Mouse (Mus musculus) heart, embryonic 11.5 days (tissue): ENCODE measurements around the gene Gna11. TPM values are rescaled to one million over a fixed set of nuclear protein-coding genes. Genes with fewer than 3 reads are reported as not detected.

Experiments used
- ATAC-seq: fragments of 200-750 bp; cut with Nextera tagmentation; replicated peaks from 2 replicates; pipeline ENCODE4 v1.8.0; 2017; ENCODE audit warnings: moderate library complexity; ENCODE audit not compliant: insufficient number of reproducible peaks, low FRiP score, low TSS enrichment
- H3K27ac ChIP-seq: fragments of 300-500 bp; sonication (generic); 2 replicates; pipeline ENCODE4 v1.5.1; 2014; ENCODE audit warnings: mild to moderate bottlenecking, low read depth, low read length
- H3K27me3 ChIP-seq: fragments of 300-500 bp; sonication (generic); 2 replicates; pipeline ENCODE4 v1.6.1; 2014; ENCODE audit warnings: mild to moderate bottlenecking, low read length, mixed read lengths; ENCODE audit not compliant: control insufficient read depth, insufficient read depth
- H3K36me3 ChIP-seq: fragments of 300-500 bp; sonication (generic); 2 replicates; pipeline ENCODE4 v1.6.1; 2014; ENCODE audit warnings: mild to moderate bottlenecking, low read length, moderate library complexity, mixed read lengths; ENCODE audit not compliant: control insufficient read depth, insufficient read depth
- H3K4me1 ChIP-seq: fragments of 300-500 bp; sonication (generic); 2 replicates; pipeline ENCODE4 v1.6.1; 2014; ENCODE audit warnings: low read length; ENCODE audit not compliant: control insufficient read depth, insufficient read depth
- H3K4me2 ChIP-seq: fragments of 300-500 bp; sonication (generic); 2 replicates; pipeline ENCODE4 v1.6.1; 2014; ENCODE audit warnings: mild to moderate bottlenecking, moderate library complexity
- H3K4me3 ChIP-seq: fragments of 300-500 bp; sonication (generic); 2 replicates; pipeline ENCODE4 v1.5.1; 2014; ENCODE audit warnings: low read depth, low read length
- H3K9ac ChIP-seq: fragments of 300-500 bp; sonication (generic); 2 replicates; pipeline ENCODE4 v1.6.1; 2014; ENCODE audit warnings: mild to moderate bottlenecking, low read depth, low read length, moderate library complexity
- H3K9me3 ChIP-seq: fragments of 300-500 bp; sonication (generic); replicated peaks from 2 replicates; pipeline ENCODE4 v1.6.1; 2016; ENCODE audit warnings: low read length; ENCODE audit not compliant: control insufficient read depth
- WGBS: fragments of 180-500 bp; shearing (Covaris S2); extraction: QIAGEN DNeasy Blood & Tissue Kit; methylation state at CpG from one replicate; pipeline ENCODE4 v1.1.7; 2014; ENCODE audit not compliant: insufficient replicate concordance; 5-methylcytosine and 5-hydroxymethylcytosine counted together
- polyA plus RNA-seq: library from polyadenylated mRNA; unstranded; fragments of >200 nt; fragmentation: Nextera tagmentation; extraction: Ambion mirVana; gene quantifications from 2 replicates; pipeline ENCODE4 v1.2.1, GENCODE M21; 2014

The Gna11 gene
- polyA plus RNA-seq, 1 experiment from 2014 or later: 55.5 TPM

GRCm38 (mm10) chr10:81494260-81495041 is 50.5 kb downstream of the Gna11 start:
- Histone ChIP-seq H3K9me3 (no peaks in the 10 kb centered on the region), H3K9ac (peak overlapping the region; percentile 91), H3K36me3 (peaks cover 29% of the 10 kb centered on the region), H3K4me3 (peak overlapping the region; percentile 90), H3K4me1 (peaks cover 16% of the 10 kb centered on the region), H3K27me3 (no peaks in the 10 kb centered on the region), H3K27ac (no peak overlapping the region), H3K4me2 (peak overlapping the region; percentile 98)
- WGBS: 88% methylated on average over 11 of the region's 11 CpGs
- no peak for ATAC-seq

- no peak for ATAC-seq
- WGBS: 84% methylated on average over 8 of the region's 8 CpGs
- H3K27me3 ChIP-seq: no peaks in the 10 kb centered on the region
- H3K9ac ChIP-seq: no peak overlapping the region; the same call in 1 of the 2 replicates
- peaks cover 36% of the 10 kb centered on the region for H3K36me3 ChIP-seq
- H3K4me2 ChIP-seq: no peak overlapping the region
- H3K9me3 ChIP-seq: no peaks in the 10 kb centered on the region
- H3K27ac ChIP-seq: no peak overlapping the region
- peaks cover 16% of the 10 kb centered on the region for H3K4me1 ChIP-seq
- H3K4me3 ChIP-seq: no peak overlapping the region
These were observed 51.3 kb downstream of the Gna11 start for GRCm38 (mm10) chr10:81493601-81494220.

- Histone ChIP-seq H3K9ac (no peak overlapping the region), H3K4me1 (peaks cover 16% of the 10 kb centered on the region), H3K27ac (no peak overlapping the region), H3K4me2 (no peak overlapping the region), H3K27me3 (no peaks in the 10 kb centered on the region), H3K4me3 (no peak overlapping the region), H3K9me3 (no peaks in the 10 kb centered on the region), H3K36me3 (peaks cover 42% of the 10 kb centered on the region)
- no peak for ATAC-seq
- WGBS: 90% methylated on average over 11 of the region's 11 CpGs
These were observed 52.3 kb downstream of the Gna11 start for GRCm38 (mm10) chr10:81492606-81493240.

GRCm38 (mm10) chr10:81491018-81491417 is 54.0 kb downstream of the Gna11 start:
- WGBS: 91% methylated on average over 9 of the region's 9 CpGs
- Histone ChIP-seq H3K36me3 (peaks cover 53% of the 10 kb centered on the region), H3K4me1 (peaks cover 16% of the 10 kb centered on the region), H3K27ac (no peak overlapping the region), H3K9ac (no peak overlapping the region), H3K4me3 (no peak overlapping the region), H3K9me3 (no peaks in the 10 kb centered on the region), H3K4me2 (no peak overlapping the region), H3K27me3 (no peaks in the 10 kb centered on the region)
- no peak for ATAC-seq

- H3K4me1 ChIP-seq: peaks cover 10% of the 10 kb centered on the region
- no peak for ATAC-seq
- WGBS: 89% methylated on average over 14 of the region's 14 CpGs
These were observed 55.0 kb downstream of the Gna11 start for GRCm38 (mm10) chr10:81489941-81490340.

GRCm38 (mm10) chr10:81488081-81488480 is 56.9 kb downstream of the Gna11 start:
- ATAC-seq: no peak
- no peak overlapping the region for H3K4me2 ChIP-seq
- no peak overlapping the region for H3K4me3 ChIP-seq
- 63% methylated on average over 11 of the region's 11 CpGs for WGBS
- no peak overlapping the region for H3K9ac ChIP-seq
- no peaks in the 10 kb centered on the region for H3K9me3 ChIP-seq
- H3K36me3 ChIP-seq: peaks cover 50% of the 10 kb centered on the region
- H3K4me1 ChIP-seq: no peaks in the 10 kb centered on the region
- no peaks in the 10 kb centered on the region for H3K27me3 ChIP-seq
- H3K27ac ChIP-seq: no peak overlapping the region

More at GRCm38 (mm10) chr10:81489941-81490340, 55.0 kb downstream of the Gna11 start:
- Histone ChIP-seq H3K4me2 (no peak overlapping the region), H3K27ac (no peak overlapping the region), H3K9me3 (no peaks in the 10 kb centered on the region), H3K36me3 (peaks cover 53% of the 10 kb centered on the region), H3K4me3 (no peak overlapping the region), H3K27me3 (no peaks in the 10 kb centered on the region), H3K9ac (no peak overlapping the region)

- no peak overlapping the region for H3K27ac ChIP-seq
- H3K27me3 ChIP-seq: peaks cover 14% of the 10 kb centered on the region
- ATAC-seq: no peak
- peaks cover 39% of the 10 kb centered on the region for H3K36me3 ChIP-seq
- H3K4me1 ChIP-seq: peaks cover 6% of the 10 kb centered on the region; the same call in 1 of the 2 replicates
- no peak overlapping the region for H3K4me2 ChIP-seq
- H3K9me3 ChIP-seq: no peaks in the 10 kb centered on the region
- H3K9ac ChIP-seq: no peak overlapping the region
- H3K4me3 ChIP-seq: no peak overlapping the region
- 87% methylated on average over 10 of the region's 10 CpGs for WGBS
These were observed 58.5 kb downstream of the Gna11 start for GRCm38 (mm10) chr10:81486496-81486895.

- ATAC-seq: no peak
- H3K27ac ChIP-seq: no peak overlapping the region
- no peak overlapping the region for H3K4me3 ChIP-seq
- peaks cover 29% of the 10 kb centered on the region for H3K36me3 ChIP-seq
- WGBS: 70% methylated on average over 7 of the region's 7 CpGs
- H3K4me1 ChIP-seq: peaks cover 6% of the 10 kb centered on the region; the same call in 1 of the 2 replicates
- H3K4me2 ChIP-seq: no peak overlapping the region
- H3K9ac ChIP-seq: no peak overlapping the region
- H3K27me3 ChIP-seq: peaks cover 23% of the 10 kb centered on the region
- no peaks in the 10 kb centered on the region for H3K9me3 ChIP-seq
These were observed 59.4 kb downstream of the Gna11 start for GRCm38 (mm10) chr10:81485479-81486018.
